Mouse (Mus musculus): Measurements from ENCODE around the gene BC030867.

The BC030867 gene

GRCm38 (mm10) chr11:102221243-102221953 is 27.3 kb upstream of the BC030867 start:
- no peak for DNase-seq (ENCODE audit: low spot score)

- no peak for DNase-seq (ENCODE audit: low spot score)
Observed at GRCm38 (mm10) chr11:102221954-102222351, 26.7 kb upstream of the BC030867 start.

DNA sequence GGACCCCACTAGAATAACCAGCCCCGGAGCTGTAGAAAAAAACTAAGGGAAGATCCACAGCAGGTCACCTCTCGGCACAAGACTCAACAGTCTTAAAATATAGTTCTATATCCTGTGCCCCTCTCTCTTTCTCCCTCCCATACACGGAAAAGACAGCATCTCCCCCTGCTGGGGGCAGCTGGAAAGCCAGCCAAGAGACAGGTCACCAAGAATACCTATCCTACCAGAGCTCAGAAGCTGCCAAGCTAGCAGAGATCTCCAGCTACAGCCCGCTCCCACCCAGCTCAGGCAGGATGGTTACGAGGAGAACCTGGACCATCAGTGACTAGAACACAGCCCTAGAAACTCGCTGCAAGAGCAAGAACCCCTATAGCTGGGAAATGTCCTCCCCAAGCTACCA is 25.5 kb upstream of the BC030867 start:
- DNase-seq (ENCODE audit: low spot score), result peak; percentile 82

DNA sequence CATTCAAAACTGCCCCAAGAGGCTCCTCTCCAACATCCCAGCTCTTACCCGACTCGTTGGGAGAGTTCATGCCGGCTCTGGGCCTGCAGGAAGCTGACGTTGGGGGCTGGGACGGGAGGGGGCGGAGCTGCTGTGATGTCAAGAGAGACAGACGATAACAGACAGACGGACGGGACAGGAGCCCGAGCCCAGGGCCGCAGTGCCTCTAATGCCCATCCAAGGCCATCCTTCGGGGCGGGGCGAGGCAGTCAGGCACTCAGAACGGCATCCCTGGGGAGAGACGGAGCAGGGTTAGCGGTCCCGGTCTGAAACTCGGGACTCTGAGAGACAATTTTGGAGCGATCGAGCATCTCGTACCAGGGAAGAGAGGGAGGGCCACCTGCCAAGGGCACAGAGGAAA is 24.0 kb upstream of the BC030867 start:
- no peak for DNase-seq (ENCODE audit: low spot score)

GRCm38 (mm10) chr11:102225221-102225620 is 23.5 kb upstream of the BC030867 start:
- no peak for DNase-seq (ENCODE audit: low spot score)

GRCm38 (mm10) chr11:102226067-102226978 is 22.4 kb upstream of the BC030867 start:
- no peak for DNase-seq (ENCODE audit: low spot score)

- peak; percentile 63 for DNase-seq (ENCODE audit: low spot score)
Observed at GRCm38 (mm10) chr11:102227270-102228190, 21.2 kb upstream of the BC030867 start.

DNA sequence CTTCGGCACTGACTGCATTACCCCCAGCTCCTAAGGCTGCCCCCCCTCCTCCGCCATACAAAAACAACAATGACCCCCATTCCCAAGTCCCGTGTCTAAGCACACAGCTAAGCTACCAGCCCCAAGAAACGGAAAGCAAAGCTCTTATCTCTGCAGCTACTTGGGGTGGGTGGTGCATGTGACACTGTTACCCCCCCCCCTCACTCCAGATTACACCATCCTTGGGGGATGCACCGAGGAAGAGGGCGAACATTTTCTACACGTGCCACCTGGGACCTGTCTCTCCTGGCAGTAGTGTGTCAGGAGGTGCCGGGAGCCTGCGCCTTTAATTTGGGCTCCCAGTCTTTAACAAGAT is 20.5 kb upstream of the BC030867 start:
- no peak for DNase-seq (ENCODE audit: low spot score)

DNA sequence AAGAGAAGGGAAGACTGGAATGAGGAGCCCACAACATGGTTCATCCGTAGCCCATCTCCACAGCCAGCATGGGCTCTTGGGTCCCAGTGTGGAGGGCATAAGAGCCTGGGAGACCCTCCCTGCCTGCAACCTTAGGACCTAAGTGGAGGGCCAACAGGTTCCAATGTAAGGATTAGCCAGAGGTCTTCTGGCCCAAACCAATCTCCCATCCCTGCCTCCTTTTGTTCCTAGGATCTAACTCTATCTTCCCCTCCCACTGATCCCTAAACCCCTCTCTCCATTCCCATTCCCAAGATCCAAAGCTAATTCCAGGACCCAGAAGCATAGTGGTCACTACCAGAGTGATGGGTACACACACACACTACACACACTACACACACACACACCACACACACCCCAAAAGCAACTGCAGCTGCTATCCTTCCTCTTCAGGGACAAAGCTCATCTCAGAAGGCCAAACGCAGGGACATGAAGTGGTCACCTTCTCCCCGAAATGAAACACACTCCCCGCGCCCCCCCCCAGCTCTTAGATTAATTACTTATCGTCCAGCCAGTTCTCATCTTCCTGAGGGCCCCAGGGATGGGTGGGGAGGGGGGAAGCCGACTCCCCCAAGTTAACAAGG is 19.9 kb upstream of the BC030867 start:
- no peak for DNase-seq (ENCODE audit: low spot score)

GRCm38 (mm10) chr11:102229331-102229953 is 19.2 kb upstream of the BC030867 start:
- DNase-seq (ENCODE audit: low spot score), result peak; percentile 45

GRCm38 (mm10) chr11:102230006-102230741 is 18.5 kb upstream of the BC030867 start, which contains the start of gene Hdac5:
Gene Hdac5, minus strand, starts transcription at chr11:102230166.
- DNase-seq (ENCODE audit: low spot score), result peak; percentile 100

- no peak for DNase-seq (ENCODE audit: low spot score)
Observed at GRCm38 (mm10) chr11:102236022-102236421, 12.7 kb upstream of the BC030867 start.

DNA sequence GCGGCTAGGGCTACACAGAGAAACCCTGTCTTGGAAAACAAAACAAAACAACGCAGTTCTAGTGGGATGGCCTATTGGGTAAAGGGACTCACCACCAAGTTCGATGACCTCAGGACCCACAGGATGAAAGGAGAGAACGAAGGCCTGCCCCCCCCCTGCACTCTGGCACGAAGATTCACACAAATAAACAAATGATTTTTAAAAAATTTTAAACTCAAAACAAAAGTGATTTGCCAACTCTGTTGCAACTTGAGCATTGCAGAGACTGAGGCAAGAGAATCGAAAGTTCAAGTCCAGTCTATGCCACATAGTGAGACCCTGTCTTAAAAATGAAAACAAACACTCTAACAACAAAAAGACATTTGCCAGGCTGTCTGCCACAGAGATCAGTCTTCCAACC is 8.0 kb upstream of the BC030867 start:
- DNase-seq (ENCODE audit: low spot score), result no peak

DNA sequence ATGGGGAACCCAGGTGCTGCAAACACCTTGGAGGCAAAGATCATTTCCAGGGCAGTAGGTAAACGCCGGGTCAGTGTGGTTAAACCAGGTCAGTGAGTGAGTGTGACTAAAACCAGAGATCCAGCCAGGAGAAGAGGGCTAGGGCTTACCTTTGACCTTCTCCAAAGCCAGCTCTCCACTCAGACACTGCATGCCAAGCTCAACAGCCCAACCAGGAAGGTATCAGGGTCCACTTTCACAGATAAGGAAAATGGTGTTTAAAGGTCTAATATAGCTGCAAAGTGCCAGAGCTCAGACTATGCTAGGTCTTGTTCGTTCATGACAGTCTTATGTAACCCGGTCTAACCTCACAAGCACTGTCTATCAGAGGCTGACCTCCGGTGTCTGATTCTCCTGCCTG is 7.4 kb upstream of the BC030867 start:
- no peak for DNase-seq (ENCODE audit: low spot score)

DNA sequence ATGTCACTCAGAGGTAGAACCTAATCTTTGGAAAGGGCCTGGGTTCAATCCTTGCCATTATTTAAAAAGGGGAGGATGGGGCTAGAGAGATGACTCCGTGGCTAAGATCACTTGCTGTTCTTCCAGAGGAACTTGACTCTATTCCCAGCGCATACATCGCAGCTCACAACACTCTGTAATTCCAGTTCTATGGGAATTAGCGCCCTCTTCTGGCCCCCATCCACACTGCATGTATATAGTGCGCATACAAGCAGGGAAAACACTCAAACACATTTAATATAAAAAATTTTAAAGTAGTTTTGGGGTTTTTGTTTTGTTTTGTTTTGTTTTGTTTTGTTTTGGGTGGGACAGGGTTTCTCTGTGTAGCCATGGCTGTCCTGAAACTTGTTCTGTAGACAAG is 6.8 kb upstream of the BC030867 start:
- no peak for DNase-seq (ENCODE audit: low spot score)

- DNase-seq (ENCODE audit: low spot score), result peak; percentile 77
Observed at GRCm38 (mm10) chr11:102244926-102245449, 3.7 kb upstream of the BC030867 start.

DNA sequence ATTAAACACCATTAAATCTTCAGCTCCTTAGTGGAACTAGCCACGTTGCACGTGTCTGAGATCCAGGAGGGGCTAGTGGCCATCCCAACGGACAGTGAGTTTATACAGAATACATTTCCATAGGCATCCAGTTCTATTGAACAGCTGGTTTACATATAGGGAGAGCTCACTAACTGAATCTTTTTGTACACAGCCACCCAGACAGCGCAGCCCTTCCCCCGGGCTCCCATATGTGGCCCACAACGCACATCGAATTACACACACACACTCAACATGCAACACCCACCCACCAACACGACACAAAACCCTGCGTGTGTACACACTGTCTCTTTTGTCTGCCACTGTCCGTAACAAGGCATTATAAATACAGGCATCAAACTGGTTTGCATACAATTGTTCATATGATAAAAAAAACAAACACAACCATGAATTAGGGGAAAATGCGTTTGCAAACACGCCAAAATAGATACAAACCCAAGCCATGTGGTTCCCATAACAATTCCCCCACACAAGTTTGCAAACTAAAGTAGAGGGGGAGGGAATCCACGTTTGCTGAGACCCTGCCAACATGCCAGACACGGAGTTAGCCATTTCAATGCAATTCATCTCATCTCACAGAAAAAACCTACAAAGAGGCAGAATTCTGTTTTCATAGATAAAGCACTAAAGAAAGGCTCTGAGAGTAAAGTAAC is 3.0 kb upstream of the BC030867 start:
- no peak for DNase-seq (ENCODE audit: low spot score)

GRCm38 (mm10) chr11:102246273-102246635 is 2.4 kb upstream of the BC030867 start:
- no peak for DNase-seq (ENCODE audit: low spot score)

GRCm38 (mm10) chr11:102246871-102247270 is 1.8 kb upstream of the BC030867 start:
- no peak for DNase-seq (ENCODE audit: low spot score)

All from embryo, embryonic 10.5 days (tissue).